Mouse (Mus musculus) gastrocnemius, adult 2 months (tissue): Measurements from ENCODE around the gene Cyb5b. TPM values are rescaled to one million over a fixed set of nuclear protein-coding genes. Genes with fewer than 3 reads are reported as not detected.
"Not testable (repeated sequence)": the region's sequence is repeated elsewhere in the genome, so short reads cannot be mapped to it uniquely, and the experiment has no call there.

Experiments used
- DNase-seq: peaks from one replicate; pipeline ENCODE4 v3.0.0; 2022
- H3K27ac ChIP-seq: fragments of 200-600 bp; 2 replicates; pipeline ENCODE4 v1.8.1; 2022; ENCODE audit warnings: mild to moderate bottlenecking
- H3K4me3 ChIP-seq: fragments of 200-600 bp; 2 replicates; pipeline ENCODE4 v1.8.1; 2022; ENCODE audit warnings: mild to moderate bottlenecking, moderate library complexity
- CTCF ChIP-seq: fragments of 200-600 bp; IDR thresholded peaks from 2 replicates; pipeline ENCODE4 v1.8.1; 2022; ENCODE audit warnings: antibody characterized with exemption, mild to moderate bottlenecking, moderate library complexity
- intact Hi-C: fragments of 180-260 bp; cut with DNase I; formaldehyde crosslinking; loops from one replicate; pipeline ENCODE4 v1.15.1; 2025
- long read RNA-seq, 2 experiments: library from polyadenylated mRNA; stranded (forward); transcript quantifications; one replicate each; pipeline ENCODE4 v2.0.0; 2021
- total RNA-seq, 2 experiments: library from RNA; stranded (reverse); gene quantifications; 2 replicates each; pipeline ENCODE4 v1.2.3; 2021

Cyb5b gene
- total RNA-seq = 10 to 100 TPM; 33.2 to 36.3 TPM
- long read RNA-seq, experiment 1, full-length matches to known transcripts = 84 of 121 reads
- long read RNA-seq, experiment 1, partial matches to known transcripts = 1 of 121 reads
- long read RNA-seq, experiment 1, other reads (novel, unspliced or antisense) = 36 of 121 reads
- long read RNA-seq, experiment 2, full-length matches to known transcripts = 106 of 147 reads
- long read RNA-seq, experiment 2, partial matches to known transcripts = 3 of 147 reads
- long read RNA-seq, experiment 2, other reads (novel, unspliced or antisense) = 38 of 147 reads

GRCm38 (mm10) chr8:107150404-107151157 is at the start of gene Cyb5b:
Cyb5b (plus strand) TSS chr8:107150640.
- intact Hi-C loops = no loop called here
- H3K27ac ChIP-seq = peak within 1 kb of the TSS; percentile 97

DNA sequence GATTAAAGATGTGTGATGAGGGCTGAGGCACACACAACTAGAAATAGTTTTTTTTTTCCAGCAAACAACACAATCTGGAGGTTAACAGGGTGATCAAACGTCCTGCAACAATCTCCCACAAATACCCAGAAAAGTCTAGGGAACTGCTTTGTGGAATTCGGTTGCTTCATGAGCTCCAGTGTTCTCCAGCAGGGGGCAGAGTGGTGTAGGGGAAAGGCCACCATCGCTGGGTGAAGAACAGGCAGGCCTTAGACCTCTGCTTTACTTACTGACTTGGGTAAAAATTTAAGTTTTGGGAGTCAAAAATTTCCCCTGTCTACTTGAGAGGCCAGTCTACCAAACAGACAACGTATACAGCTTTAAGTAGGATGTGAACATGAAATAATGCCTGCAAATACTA is 45.9 kb upstream of the Cyb5b start:
- intact Hi-C loops = loop anchor here (1.0 kb wide), 1 partner anchor 220 kb away; no protein-coding TSS in a partner anchor
- Histone ChIP-seq H3K27ac (no peak overlapping the region), H3K4me3 (no peak overlapping the region)
- peak; percentile 84 for DNase-seq
- TF ChIP-seq CTCF = peak; percentile 90

More at GRCm38 (mm10) chr8:107150404-107151157, at the start of gene Cyb5b:
- peak within 1 kb of the TSS; percentile 83 for H3K4me3 ChIP-seq
- DNase-seq = peak; percentile 97
- TF ChIP-seq CTCF = no peak

- H3K27ac ChIP-seq, H3K4me3 ChIP-seq, DNase-seq, intact Hi-C loops: not testable (repeated sequence)
Measured at GRCm38 (mm10) chr8:107108089-107108488, 42.4 kb upstream of the Cyb5b start.

GRCm38 (mm10) chr8:107108978-107109720 is 41.3 kb upstream of the Cyb5b start:
- H3K27ac ChIP-seq = no peak overlapping the region
- no peak for DNase-seq
- intact Hi-C loops = no loop called here

GRCm38 (mm10) chr8:107109816-107110435 is 40.5 kb upstream of the Cyb5b start:
- Histone ChIP-seq H3K27ac (no peak overlapping the region), H3K4me3 (no peak overlapping the region)
- no peak for DNase-seq
- intact Hi-C loops = no loop called here
- TF ChIP-seq CTCF = no peak; the same call in 1 of the 2 replicates

More at GRCm38 (mm10) chr8:107108978-107109720, 41.3 kb upstream of the Cyb5b start:
- no peak for TF ChIP-seq CTCF
- no peak overlapping the region for H3K4me3 ChIP-seq

GRCm38 (mm10) chr8:107110629-107111330 is 39.7 kb upstream of the Cyb5b start:
- Histone ChIP-seq H3K27ac (no peak overlapping the region), H3K4me3 (no peak overlapping the region)
- intact Hi-C loops = no loop called here
- no peak for DNase-seq
- no peak for TF ChIP-seq CTCF

DNA sequence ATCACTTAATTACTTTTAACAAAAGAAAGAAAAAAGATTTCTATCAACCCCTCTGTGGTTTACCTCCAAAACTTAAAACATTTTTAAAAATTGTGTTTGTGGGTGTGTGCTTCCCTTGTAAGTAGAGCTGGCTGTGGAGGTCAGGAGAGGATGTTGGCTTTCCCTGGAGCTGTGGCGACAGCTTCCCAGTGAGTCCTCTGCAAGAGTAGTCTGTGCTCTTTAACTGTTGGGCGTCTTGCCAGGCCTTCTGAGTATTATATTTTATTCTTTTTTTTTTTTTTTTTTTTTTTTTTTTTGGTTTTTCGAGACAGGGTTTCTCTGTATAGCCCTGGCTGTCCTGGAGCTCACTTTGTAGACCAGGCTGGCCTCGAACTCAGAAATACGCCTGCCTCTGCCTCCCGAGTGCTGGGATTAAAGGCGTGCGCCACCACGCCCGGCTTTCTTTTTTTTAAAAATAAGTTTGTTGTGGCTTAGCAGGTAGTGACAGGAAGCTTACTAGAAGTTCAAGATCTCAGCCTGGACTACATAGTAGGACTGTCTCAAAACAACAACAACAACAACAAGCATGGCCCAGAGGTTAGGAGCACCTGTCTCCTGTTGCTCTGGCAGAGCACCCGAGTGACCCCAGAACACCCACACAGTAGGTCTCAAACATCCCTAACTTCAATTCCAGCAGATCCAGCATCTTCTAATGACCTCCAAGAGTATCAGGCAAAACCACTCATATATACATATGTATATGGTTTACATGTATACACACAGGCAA is 38.9 kb upstream of the Cyb5b start:
- no peak overlapping the region for H3K27ac ChIP-seq
- H3K4me3 ChIP-seq = no peak overlapping the region
- DNase-seq = no peak
- intact Hi-C loops = no loop called here
- no peak for TF ChIP-seq CTCF

DNA sequence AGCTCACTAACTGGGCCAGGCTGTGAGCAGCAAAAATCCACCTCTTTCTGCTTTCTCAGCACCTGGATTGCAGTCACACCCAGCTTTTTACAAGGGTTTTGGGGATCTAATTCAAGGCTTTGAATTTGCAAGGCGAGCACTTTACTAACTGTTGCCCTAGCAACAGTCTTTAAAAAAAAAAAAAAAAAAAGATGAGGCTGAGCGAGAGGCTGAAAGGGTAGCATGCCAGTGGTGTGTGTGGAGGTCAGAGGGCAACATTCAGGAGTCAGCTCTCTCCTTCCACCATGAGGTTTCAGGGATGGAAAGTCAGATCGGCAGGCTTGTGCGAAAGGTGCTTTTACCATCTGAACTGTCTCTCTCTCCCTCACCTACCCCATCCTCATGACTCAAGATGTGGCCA is 37.2 kb upstream of the Cyb5b start:
- intact Hi-C loops = no loop called here
- TF ChIP-seq CTCF = no peak
- Histone ChIP-seq H3K4me3 (no peak overlapping the region), H3K27ac (no peak overlapping the region)
- DNase-seq = no peak

- H3K27ac ChIP-seq = peak overlapping the region; percentile 75
- TF ChIP-seq CTCF = no peak
- peak overlapping the region; percentile 57 for H3K4me3 ChIP-seq
- DNase-seq = peak; percentile 26
- intact Hi-C loops = loop anchor here (1.0 to 5.0 kb wide), 2 partner anchors 88 to 211 kb away; no protein-coding TSS in a partner anchor
Measured at GRCm38 (mm10) chr8:107114150-107115007, 36.1 kb upstream of the Cyb5b start.

- no peak for TF ChIP-seq CTCF
- H3K4me3 ChIP-seq = peak overlapping the region; percentile 57
- H3K27ac ChIP-seq = peak overlapping the region; percentile 75
- intact Hi-C loops = loop anchor here (1.0 to 5.0 kb wide), 2 partner anchors 87 to 210 kb away; no protein-coding TSS in a partner anchor
- peak; percentile 32 for DNase-seq
Measured at GRCm38 (mm10) chr8:107115008-107115320, 35.5 kb upstream of the Cyb5b start.
